Mouse (Mus musculus) T-helper 2 cell (primary cell): Measurements from ENCODE around the gene Mfsd9.

Source experiments
- in situ Hi-C: fragments of 300-600 bp; cut with MboI, MseI; formaldehyde crosslinking; loops from one replicate; pipeline ENCODE4 v1.15.1; 2025; ENCODE audit warnings: high pct_unique_total_duplicates

Gene Mfsd9

DNA sequence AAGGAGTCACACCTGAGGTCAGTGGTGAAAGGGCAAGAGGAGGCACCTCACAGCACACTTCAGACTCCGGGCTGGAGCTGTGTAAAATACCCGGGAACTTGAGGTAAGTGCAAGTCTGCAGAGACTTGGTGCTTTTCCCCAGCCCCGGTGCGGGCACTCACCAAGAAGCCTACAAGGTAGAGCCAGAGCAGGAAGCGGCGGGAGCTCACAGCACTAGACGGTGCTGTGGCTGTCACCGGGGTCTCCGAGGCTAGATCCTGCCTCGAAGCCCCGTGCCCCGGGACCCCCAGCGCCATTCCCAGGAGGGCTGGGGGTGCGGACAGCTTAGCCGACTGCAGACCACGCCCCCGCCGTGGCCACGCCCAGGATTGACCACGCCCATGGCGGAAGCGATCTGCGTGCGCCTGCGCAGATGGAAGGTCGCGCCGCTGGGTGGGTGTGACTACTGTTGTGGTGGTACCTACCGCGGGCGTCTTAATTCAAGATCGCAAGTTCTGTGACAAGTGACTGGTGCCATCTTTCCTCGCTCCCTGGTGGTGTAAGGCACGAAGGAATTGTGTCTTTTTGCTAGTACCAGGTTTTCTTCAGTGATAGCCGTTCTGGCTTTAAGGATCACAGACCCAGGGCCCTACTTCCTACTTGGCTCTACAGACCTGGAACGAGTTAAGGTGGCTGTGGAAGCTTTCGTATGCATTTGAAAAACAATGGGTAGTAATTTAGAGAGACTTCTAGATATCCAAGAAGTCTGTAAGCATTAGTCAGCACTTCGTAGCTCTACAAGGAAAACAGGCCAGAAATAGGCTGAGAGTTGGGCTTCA, at the start of gene Mfsd9:
Gene Mfsd9, minus strand, starts transcription at position 364 of the 818 bp plus-strand sequence.
- in situ Hi-C loops: no loop called here

DNA sequence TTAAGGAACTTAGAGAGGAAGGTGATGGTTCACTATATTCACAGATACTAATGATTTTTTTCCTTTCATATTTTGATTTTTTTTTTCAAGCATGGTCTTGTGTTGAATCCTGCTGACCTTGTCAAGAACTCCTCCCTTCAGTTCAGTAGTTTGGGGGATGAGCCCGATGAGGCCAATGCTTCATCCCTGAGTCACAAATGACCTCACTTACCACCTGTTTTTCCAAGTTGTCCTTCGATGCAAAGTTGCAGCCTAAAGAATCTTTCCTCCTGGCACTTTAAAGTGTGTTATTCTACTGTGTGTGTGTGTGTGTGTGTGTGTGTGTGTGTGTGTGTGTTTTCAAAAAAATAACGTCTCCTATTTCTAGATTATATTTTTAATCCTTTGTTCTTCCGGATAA, 45.0 kb upstream of the Mfsd9 start:
- in situ Hi-C loops: no loop called here

DNA sequence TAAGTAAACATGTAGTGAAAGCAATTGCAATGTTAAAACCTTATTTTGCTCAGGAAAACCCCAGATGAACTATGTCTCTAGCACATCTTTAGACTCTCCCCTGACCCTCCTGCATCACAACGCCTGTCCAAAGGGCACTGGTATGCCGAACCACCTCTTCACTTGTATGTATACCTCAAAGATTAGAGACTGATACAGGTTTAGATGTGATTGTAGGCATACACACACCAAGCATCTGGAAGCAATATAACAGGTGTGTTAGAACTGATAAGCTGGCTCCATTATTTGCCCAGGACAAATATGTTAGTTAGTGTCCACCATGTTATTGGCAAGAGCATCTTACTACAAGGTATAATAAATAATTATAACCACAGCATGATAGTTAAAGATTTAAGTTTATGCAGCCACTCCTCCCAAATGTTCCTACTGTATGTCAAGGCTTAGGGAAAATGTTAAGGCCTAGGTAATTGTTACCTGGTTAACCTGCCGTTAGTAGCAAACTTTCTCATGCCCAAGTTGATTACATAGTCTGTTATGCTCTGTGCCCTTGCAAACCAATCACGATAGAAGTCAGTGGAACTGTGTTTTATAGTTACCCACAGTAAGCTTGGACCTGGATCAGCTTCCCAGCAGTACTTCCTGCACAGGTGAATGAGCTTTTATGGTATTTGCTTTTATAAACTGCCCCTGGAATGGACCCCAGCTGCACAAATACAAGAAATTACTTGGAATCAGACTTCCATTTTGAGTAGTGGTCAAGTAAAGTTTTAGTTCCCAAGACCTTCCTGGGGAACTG, 40.4 kb upstream of the Mfsd9 start:
- in situ Hi-C loops: no loop called here

DNA sequence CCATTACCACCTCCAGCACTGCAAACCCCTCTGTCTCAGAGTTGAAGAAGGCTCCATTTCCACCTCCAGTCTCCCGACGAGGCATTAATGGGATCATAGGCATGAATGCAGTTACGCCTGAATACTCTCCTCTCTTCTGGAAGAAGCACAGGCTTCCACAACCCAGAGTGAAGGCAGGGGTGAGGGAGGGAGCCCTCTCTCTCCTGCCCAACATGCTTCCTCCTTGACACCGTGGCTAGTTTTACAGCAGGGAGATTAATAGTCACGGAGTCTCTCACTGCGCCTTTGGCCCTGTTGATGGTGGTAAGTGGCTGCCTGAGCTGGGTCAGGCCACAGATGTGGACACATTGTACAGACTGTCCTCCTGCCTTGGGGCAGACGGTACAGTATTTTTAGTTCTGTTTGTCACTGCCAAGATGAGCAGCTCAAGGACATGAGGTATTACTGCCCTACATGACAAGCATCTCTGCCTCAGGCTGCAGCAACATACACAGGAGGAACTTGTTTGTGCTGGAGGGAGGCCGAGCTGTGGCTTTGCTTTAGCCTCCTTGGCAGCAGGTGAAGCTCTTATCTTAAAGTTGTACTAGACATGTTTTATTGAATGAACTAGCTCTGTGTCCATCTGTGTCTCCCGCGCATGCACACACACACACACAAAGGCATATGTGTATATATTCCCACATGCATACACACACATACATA, 38.9 kb upstream of the Mfsd9 start:
- in situ Hi-C loops: no loop called here

DNA sequence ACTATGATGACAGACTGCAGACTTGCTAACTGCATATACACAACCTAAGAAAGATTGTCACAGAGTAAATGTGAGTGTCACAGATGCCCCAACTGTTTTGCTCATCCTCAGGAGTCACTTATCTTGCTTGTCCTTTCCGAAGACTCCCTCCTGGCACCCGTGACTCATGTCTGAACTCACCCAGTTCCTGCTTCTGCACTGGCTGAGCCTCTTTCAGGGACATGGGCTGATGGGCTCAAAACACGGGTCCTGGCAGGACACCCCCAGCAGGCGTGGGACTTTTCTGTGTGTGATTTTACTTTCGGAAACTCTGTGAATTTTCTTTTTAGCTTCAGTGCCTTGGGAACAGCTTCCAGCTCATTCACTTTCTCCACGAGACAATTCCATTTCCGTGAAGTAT, 35.3 kb upstream of the Mfsd9 start:
- in situ Hi-C loops: no loop called here

DNA sequence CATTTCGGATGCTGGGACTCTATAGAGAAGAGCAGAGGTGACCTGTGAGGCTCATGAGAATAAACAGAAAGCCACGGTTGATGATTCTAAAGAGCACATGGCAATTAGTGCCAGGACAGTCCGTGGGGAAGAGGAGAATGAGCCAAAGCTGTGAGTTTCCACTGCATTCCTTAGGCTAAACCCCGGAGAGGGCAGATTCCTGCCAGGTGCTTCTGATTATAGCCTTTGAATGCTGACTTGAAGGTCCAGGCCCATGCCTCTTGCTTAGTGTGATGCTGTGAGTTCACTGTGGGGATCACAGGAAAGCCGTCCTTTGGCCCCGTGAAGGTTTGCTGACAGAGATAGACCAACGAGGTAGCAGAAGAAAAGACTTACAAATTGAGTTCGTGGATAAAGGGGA, 34.4 kb upstream of the Mfsd9 start:
- in situ Hi-C loops: no loop called here

DNA sequence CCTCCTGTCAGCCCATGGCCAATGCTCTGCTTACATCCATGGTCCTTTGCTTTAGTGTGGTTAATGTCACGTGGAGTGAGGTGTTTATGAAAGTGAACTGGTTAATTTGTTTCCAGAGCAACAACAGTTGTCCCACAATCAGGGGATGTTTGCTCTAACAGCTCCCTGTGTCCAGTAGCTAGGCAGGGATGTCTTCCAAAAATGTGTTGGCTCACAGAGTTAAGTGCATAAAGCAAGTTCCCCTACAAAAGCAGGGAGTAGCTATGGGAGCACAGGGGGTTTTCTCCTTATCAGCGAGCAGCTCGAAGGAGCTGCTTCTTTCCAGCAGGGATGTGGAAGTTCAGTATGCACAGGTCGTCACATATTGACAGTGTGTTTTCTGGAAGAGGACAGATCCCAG, 34.0 kb upstream of the Mfsd9 start:
- in situ Hi-C loops: no loop called here

DNA sequence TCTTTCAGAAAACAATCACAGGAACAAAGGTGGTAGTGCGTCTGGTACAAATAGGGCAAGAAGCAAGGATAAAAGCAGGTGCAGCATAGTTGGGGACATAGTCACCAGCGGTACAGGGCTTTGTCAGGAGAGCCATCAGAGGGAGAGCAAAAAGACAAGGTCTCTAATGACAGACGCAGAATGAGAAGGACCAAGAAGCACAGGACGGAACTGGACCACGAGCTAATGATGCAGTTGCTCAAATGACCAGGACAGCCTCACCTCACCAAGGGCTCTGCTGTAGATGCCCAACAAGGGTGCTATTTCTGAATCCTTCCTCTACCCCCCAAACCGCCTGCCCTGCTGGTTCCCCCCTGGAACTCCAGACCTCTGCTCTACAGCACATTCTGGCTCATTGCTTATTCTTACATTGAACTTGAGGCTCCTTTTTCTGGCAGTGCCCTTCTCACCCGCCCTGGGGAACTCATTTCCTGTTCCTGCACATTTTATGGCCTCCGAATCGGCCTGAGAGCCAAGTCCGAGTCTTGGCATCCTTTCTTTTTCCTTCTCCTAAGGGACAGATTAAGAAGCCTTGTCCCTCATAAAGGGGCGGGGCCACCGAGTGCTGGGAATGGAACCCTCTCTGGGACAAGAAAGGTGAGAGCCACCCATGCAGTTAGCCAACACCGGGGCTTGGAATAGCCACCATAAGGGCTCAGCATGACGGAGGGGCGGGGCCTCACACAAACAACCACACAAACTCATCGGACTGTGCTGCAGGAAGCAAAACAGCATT, 24.8 kb upstream of the Mfsd9 start:
- in situ Hi-C loops: no loop called here

DNA sequence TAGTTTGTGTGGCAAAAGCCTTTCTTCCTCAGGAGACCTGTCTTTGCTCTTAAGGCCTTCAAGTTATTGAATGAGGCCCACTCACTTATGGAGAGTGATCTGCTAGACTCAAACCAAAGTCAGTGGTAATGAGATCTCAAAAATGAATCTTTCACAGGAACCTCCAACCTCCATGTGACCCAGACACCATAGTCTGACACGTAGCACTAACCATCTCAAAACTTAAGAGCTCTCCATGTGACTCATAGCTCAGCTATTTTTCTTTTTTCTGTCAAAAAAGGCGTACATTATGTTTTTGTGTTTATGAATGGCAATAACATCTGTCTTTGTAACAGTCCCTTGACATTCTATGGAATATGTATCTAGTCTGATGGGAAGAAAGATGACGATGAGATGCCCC, 18.2 kb upstream of the Mfsd9 start:
- in situ Hi-C loops: no loop called here

DNA sequence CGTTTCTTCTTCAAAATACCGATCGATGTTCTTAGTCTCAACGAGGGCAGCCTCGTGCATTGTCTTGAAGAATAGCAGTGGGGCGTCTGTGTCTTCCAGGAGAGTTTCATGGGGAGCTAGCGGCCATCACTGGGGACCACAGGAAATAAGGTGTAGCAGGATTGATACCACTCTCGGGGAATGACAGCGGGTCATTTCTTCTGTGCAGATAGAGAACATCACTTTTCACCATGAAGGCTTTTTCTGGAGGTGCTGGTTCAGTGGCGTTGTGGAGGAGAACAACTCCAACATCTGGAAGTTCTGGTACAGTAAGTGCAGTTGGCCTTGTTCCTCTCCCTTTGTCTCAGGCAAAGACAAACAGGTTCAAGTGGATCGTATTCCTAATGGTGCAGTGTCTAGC, 15.4 kb upstream of the Mfsd9 start:
- in situ Hi-C loops: no loop called here

DNA sequence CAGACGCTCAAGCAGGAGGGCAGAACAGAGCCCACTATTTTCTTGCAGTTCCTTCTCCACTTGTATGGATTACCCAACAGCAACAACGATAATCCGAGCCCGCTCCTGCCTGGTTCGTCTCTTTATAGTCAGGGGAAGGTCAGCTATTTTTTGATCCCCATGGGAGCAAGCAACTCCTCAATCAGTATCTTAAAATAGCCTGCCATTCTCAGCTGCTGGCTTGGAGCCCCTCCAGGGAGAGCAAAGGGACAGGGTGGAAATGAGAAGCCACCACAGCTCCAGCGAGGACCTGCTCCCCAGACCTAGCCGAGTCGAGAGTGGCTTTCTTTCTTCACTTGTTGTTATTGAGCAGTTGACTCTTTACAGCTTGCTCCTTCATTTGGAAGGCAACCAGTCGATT, 14.9 kb upstream of the Mfsd9 start, which contains the start of gene Tmem182:
Gene Tmem182, plus strand, starts transcription at position 251 of the 400 bp plus-strand sequence.
- in situ Hi-C loops: no loop called here

DNA sequence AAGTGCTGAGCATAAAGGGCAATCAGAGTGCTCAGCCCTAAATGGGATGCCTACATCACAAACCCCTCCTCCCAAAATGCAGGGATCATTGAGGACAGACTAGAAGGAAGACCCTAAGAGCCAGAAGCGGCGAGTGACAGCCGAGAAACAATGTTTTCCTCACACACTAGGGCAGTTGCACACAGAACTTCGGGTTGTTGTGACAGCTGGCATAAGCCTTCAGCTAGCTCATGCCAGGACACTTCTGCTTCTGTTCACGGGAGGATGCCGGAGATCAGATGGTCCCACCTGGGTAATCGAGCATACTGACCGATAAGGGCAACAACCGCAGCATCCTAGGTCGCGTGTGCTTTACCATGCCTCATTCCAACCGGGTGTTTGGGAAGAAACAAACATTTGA, 13.6 kb upstream of the Mfsd9 start:
- in situ Hi-C loops: no loop called here

DNA sequence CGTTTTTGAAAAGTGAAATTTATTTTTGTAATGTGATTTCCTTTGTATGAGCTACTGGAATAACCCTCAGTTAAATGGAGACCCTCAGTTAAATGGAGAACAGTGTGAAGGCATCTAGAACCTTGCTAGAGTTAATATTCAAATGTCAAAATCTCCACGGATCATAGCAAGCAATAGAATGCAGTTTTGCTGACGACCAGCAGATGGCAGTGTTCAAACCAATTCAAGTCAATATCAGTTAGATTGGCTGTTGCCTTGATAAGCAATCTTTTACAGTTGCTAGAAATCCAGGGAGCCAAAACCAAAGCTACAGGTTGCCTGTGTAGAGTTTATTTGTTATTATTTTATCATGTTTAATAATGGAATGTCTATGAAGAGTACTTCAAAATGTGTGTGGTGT, 12.3 kb upstream of the Mfsd9 start:
- in situ Hi-C loops: no loop called here

DNA sequence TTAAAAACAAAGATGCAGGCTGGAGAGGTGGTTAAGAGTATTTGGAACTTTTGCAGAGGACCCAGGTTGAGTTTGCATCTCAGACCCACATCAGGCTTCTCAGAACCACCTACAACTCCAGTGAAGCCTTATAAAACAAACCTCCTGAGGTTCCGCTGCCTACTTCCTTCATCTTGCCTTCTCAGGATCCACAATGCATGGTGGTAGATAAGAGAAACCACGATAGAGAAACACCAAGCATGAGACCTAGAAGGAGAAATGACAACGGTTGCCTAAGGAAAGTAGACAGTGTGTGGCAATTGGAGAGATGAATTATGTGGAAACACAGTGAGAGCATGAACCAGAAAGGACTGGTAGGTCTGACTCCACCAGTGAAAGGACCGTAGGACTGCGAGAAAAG, 10.4 kb upstream of the Mfsd9 start:
- in situ Hi-C loops: no loop called here

DNA sequence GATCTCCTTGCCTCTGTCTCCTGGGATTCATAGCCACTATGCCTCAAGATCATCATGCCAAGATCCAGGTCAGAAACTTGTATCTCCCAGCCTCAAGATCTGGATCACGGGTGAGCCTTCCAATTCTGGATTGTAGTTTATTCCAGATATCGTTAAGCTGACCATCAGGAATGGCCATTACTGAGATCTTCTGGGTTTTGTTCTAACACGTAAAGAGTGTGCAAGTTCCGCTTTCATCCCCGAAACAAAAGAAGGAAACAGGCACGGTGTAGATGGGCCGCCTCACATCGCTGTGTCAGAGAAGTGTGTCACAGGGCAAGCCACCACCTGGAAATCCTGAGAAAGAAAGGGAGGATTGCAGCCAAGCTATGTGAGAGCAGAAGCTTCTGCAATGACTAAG, 8.6 kb upstream of the Mfsd9 start:
- in situ Hi-C loops: no loop called here

DNA sequence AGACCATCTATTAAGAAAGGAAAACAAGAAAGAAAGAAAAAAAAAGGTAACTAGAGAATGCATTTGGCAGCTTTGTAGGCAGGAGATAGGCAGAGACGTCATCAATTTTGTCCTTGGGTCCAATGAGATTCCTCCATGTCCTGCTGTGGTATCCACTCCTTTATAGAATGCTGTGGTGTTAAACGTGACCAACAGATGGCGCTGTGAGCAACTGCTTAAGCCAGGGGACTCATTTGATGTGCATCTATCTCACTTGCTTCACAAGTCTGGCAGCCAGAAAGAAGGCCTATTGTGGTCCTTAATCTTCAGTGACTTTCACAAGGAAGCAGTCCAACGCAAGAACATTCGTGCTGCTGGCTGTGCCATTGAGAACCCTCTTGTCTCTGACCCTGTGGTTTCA, 6.9 kb upstream of the Mfsd9 start:
- in situ Hi-C loops: no loop called here

DNA sequence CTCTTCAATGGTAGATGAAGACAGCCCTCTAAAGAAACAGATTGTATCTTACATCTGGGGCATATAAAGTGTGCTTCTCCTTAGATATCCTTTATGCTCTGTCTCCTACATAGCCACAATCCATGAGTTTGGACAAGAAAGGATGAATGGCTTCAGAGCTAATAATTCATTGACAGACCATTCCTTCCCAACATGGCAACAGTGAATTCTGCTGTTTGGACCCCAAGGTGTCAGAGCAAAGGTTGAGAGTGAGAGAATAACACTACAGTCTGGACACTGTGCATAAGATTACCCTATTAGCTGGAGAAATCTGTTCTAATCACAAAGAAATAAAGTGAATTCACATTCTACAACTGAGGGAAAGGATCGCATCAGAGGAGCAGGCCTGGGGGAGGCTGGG, 5.0 kb upstream of the Mfsd9 start:
- in situ Hi-C loops: no loop called here

DNA sequence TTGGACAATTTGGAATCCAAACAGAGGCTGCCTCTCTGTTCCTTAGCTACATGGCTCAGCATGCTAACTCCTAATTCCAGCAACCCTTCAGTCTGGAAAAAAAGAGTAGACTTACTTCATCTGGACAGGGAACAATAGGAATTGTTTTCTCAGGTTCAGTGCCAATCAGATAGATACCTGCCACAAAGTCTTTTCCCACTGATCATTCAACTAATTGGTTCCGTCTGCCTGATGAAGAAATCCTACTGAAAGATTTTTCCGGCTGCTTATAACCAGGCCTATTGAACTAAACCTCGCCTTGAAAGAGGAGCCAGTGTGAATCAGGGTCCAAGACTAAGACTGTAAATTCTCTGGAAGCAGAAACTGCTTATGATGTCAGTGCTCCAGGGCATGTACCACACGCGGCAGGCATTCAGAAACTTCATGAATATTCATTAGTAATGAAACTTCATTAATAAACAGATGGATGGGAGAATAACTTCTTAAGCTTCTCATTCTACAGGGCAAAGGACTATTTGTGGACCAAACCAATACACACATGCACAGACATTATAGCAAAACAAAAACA, 737 bp downstream of the Mfsd9 start:
- in situ Hi-C loops: no loop called here

DNA sequence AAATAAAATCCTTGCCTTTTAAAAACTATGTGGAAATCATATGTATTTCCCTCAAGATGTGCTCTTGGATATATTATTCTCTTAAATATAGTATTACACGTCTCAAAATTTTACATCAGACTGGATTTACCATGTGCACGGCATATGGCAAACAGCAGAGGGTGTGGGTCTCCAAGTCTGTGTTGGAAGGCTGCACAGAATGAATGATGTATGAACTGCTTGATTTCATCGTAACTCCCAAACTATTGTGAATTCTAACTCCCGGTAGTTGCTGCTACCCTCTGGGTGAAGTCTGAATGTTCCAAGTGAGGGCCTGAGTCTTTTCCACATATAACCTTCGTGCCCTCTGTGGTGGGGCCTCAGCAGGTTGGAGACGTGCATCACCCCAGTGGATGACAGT, 1.5 kb downstream of the Mfsd9 start:
- in situ Hi-C loops: no loop called here

DNA sequence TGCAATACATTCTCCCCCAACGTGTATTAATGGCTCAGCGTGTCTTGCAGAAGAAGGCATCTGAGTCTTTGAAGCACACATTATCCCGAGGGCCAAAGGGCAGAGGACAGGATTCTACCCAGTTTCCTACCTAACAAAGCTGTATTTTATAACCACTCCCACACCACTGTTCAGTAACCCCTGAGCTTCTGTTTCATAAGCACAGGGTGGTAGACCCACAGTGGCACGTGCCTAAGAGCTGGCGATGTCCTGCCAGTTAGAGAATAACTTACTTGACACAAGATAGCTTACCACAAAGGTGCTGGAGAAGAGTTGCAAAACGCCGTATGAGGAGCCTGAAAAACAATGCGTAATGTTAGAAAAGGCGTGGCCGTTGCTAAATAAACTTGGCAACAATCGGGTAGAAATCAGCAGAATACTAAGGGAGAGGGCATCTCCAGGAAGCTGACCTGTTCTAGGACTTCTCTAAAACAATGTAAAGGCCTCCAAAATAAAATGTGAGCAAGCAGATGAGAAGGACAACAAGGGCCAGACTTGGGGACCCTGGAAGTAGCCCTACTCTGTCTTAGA, 4.5 kb downstream of the Mfsd9 start:
- in situ Hi-C loops: no loop called here

DNA sequence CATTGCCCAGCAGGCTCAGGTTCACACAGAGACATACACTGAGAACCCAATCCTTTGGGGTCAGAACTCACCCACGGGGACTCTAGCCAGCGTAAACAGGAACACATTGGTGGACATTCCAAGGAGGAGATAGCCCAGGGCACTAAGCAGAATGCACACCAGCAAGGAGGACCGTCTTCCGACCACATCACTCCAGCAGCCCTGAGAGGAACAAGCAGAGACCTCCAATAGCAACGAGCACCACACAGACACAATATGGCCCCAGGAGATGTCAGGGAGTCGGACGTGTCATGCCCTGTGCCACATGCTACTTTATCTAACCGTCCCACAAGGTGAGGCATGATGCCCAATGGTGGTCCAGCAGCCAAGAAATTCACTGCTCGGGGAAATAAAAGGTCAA, 6.2 kb downstream of the Mfsd9 start:
- in situ Hi-C loops: loop anchor here (5.0 kb wide), 1 partner anchor 98 kb away; no protein-coding TSS in a partner anchor
